Mouse (Mus musculus): ENCODE data around the gene Nt5c2.

- TF ChIP-seq CTCF (IDR thresholded peaks at IDR 0.05; ENCODE audit: extremely low read depth, insufficient read depth, insufficient read length, insufficient replicate concordance) (no peak), POLR2A (IDR thresholded peaks at IDR 0.05; ENCODE audit: low read depth, low read length) (no peak)
These were observed 122.1 kb downstream of the Nt5c2 start for GRCm38 (mm10) chr19:46892856-46893255.

Measured in spleen, adult 2 months (tissue).